Mouse (Mus musculus) liver, embryonic 14.5 days (tissue): ENCODE measurements at regions not wholly inside any gene's neighbourhood (a gene's known extent, or its start where the extent isn't known, plus 50 kb on each side); places are given as distances from the start of the nearest gene placed in this dataset.

Experiments
- CTCF ChIP-seq: IDR thresholded peaks from 2 replicates; pipeline ENCODE4 v1.5.1; 2016; ENCODE audit warnings: antibody characterized with exemption, low read depth, control low read depth
- EP300 ChIP-seq: IDR thresholded peaks from 2 replicates; pipeline ENCODE4 v1.6.1; 2016; ENCODE audit warnings: antibody characterized with exemption, low read depth

GRCm38 (mm10) chr4:98200701-98201100 lies 182.4 kb downstream of the Tm2d1 start:
- no peak for TF ChIP-seq CTCF
- TF ChIP-seq EP300: 0 out of 2 replicates have a peak, but pooled peaks have one; percentile 10
